Mouse (Mus musculus): ENCODE measurements around the gene Utp20. TPM values are rescaled to one million over a fixed set of nuclear protein-coding genes. Genes with fewer than 3 reads are reported as not detected.

The Utp20 gene
- polyA plus RNA-seq, 1 experiment from 2014 or later: 11.0 TPM

DNA sequence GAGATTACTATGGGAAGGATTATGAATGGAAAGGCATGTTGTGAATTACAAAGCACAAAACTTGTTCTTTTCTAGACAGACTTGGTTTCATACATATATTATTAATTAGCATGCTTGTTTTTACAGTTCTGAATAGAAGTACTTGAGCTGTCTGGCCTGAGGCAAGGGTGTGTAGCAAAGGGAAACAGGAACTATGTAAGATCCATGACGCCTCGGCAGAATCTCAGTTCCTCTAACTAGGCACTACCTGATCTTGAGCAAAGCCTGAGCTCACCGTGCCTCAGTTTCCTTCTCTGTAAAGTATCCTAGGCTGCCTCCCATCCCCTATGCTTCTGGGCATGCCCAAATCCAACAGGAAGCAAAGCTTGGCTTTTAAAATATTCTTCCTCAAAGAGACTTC lies 24.4 kb downstream of the Utp20 start:
- Histone ChIP-seq H3K4me3 (ENCODE audit: control insufficient read depth in 1 of 2, insufficient read depth in 1 of 2, low read depth in 1 of 2, low read length in 2 of 2) (no peak overlapping the region), H3K27ac (replicated peaks in 1 of 2; ENCODE audit: control insufficient read depth in 1 of 2, insufficient read depth in 1 of 2, low read depth in 2 of 2, low read length in 2 of 2) (no peak overlapping the region), H3K36me3 (ENCODE audit: control insufficient read depth, insufficient read depth, low read length) (peaks cover 74% of the 10 kb centered on the region), H3K9me3 (ENCODE audit: control insufficient read depth, low read length) (no peaks in the 10 kb centered on the region), H3K4me1 (ENCODE audit: control insufficient read depth in 2 of 2, insufficient read depth in 2 of 2, low read length in 2 of 2) (no peaks in the 10 kb centered on the region), H3K9ac (ENCODE audit: low read length) (no peak overlapping the region), H3K27me3 (ENCODE audit: control insufficient read depth, insufficient read depth, low read length) (no peaks in the 10 kb centered on the region), H3K4me2 (ENCODE audit: low read length) (no peak overlapping the region)
- ATAC-seq (ENCODE audit: insufficient number of reproducible peaks, insufficient read depth, low FRiP score, low read depth): no peak
- WGBS: 92% methylated on average over 3 of the region's 3 CpGs

DNA sequence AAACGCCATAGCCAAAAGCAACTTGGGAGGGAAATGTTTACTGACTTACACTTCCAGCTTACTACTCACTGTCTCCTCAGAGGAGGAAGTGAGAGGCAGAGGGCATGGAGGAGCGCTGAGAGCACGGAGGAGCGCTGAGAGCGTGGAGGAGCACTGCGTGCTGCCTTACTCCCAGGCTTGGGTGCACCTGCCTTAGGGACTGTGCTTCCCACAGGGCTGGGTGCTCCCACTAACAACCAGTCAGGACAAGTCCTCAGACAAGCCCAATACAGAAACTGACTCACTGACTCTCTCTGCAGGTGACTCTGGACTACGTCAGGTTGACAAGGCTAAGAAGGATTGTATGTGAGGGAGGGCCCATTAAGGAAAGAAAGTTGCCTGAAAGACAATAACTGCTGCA lies 27.2 kb downstream of the Utp20 start:
- H3K4me1 ChIP-seq (ENCODE audit: control insufficient read depth in 2 of 2, insufficient read depth in 2 of 2, low read length in 2 of 2): no peaks in the 10 kb centered on the region
- no peak overlapping the region for H3K9ac ChIP-seq (ENCODE audit: low read length)
- H3K4me2 ChIP-seq (ENCODE audit: low read length): no peak overlapping the region
- no peak for ATAC-seq (ENCODE audit: insufficient number of reproducible peaks, insufficient read depth, low FRiP score, low read depth)
- no peak overlapping the region for H3K4me3 ChIP-seq (ENCODE audit: control insufficient read depth in 1 of 2, insufficient read depth in 1 of 2, low read depth in 1 of 2, low read length in 2 of 2)
- H3K9me3 ChIP-seq (ENCODE audit: control insufficient read depth, low read length): no peaks in the 10 kb centered on the region
- H3K27me3 ChIP-seq (ENCODE audit: control insufficient read depth, insufficient read depth, low read length): no peaks in the 10 kb centered on the region
- WGBS: 93% methylated on average over 7 of the region's 7 CpGs
- H3K27ac ChIP-seq (replicated peaks in 1 of 2; ENCODE audit: control insufficient read depth in 1 of 2, insufficient read depth in 1 of 2, low read depth in 2 of 2, low read length in 2 of 2): no peak overlapping the region
- peaks cover 74% of the 10 kb centered on the region for H3K36me3 ChIP-seq (ENCODE audit: control insufficient read depth, insufficient read depth, low read length)

DNA sequence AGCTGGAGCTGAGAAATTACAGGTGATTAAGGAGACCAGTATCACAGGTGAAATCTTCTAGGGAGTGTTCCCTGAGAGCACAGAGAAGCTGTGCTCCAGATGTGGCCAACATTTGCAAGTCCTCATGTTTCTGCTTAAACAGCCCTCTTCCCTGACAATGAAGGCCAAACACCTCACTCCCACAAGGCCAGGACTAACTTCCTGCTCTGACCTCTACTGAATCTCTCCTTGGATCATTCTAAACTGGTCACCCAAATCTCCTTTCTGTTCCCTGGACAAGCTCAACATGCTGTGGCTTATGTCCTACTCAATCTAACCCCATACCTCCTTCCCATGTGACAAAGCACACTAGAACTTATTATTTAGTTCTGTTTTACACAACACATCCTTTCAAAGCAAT lies 29.2 kb downstream of the Utp20 start:
- no peak overlapping the region for H3K27ac ChIP-seq (replicated peaks in 1 of 2; ENCODE audit: control insufficient read depth in 1 of 2, insufficient read depth in 1 of 2, low read depth in 2 of 2, low read length in 2 of 2)
- peaks cover 79% of the 10 kb centered on the region for H3K36me3 ChIP-seq (ENCODE audit: control insufficient read depth, insufficient read depth, low read length)
- H3K9ac ChIP-seq (ENCODE audit: low read length): no peak overlapping the region
- H3K4me3 ChIP-seq (ENCODE audit: control insufficient read depth in 1 of 2, insufficient read depth in 1 of 2, low read depth in 1 of 2, low read length in 2 of 2): no peak overlapping the region
- ATAC-seq (ENCODE audit: insufficient number of reproducible peaks, insufficient read depth, low FRiP score, low read depth): no peak
- no peaks in the 10 kb centered on the region for H3K4me1 ChIP-seq (ENCODE audit: control insufficient read depth in 2 of 2, insufficient read depth in 2 of 2, low read length in 2 of 2)
- H3K9me3 ChIP-seq (ENCODE audit: control insufficient read depth, low read length): no peaks in the 10 kb centered on the region
- no peak overlapping the region for H3K4me2 ChIP-seq (ENCODE audit: low read length)
- no peaks in the 10 kb centered on the region for H3K27me3 ChIP-seq (ENCODE audit: control insufficient read depth, insufficient read depth, low read length)

DNA sequence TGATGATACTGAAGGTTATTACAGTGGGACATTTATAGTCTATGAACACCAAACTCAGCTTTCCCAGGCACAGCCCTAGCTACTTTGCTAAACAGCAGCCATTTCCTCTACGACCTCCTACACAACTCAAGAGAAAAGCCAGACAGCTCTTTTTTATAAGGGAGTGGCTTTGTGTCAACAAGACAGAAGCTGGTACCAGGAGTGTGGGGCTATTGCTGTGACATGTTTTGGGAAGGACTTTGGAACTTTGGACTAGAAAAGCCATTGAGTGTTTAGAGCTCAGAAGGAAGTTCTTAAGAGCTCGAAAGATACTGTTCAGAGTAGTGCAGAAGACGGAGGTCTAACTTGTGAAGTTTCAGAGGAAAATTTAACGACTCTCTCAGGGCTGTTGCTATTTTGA lies 29.7 kb downstream of the Utp20 start:
- no peak overlapping the region for H3K4me2 ChIP-seq (ENCODE audit: low read length)
- ATAC-seq (ENCODE audit: insufficient number of reproducible peaks, insufficient read depth, low FRiP score, low read depth): no peak
- no peaks in the 10 kb centered on the region for H3K9me3 ChIP-seq (ENCODE audit: control insufficient read depth, low read length)
- H3K4me1 ChIP-seq (ENCODE audit: control insufficient read depth in 2 of 2, insufficient read depth in 2 of 2, low read length in 2 of 2): no peaks in the 10 kb centered on the region
- 87% methylated on average over 4 of the region's 4 CpGs for WGBS
- H3K27ac ChIP-seq (replicated peaks in 1 of 2; ENCODE audit: control insufficient read depth in 1 of 2, insufficient read depth in 1 of 2, low read depth in 2 of 2, low read length in 2 of 2): no peak overlapping the region
- H3K4me3 ChIP-seq (ENCODE audit: control insufficient read depth in 1 of 2, insufficient read depth in 1 of 2, low read depth in 1 of 2, low read length in 2 of 2): no peak overlapping the region
- H3K9ac ChIP-seq (ENCODE audit: low read length): no peak overlapping the region
- H3K36me3 ChIP-seq (ENCODE audit: control insufficient read depth, insufficient read depth, low read length): peaks cover 79% of the 10 kb centered on the region
- no peaks in the 10 kb centered on the region for H3K27me3 ChIP-seq (ENCODE audit: control insufficient read depth, insufficient read depth, low read length)

DNA sequence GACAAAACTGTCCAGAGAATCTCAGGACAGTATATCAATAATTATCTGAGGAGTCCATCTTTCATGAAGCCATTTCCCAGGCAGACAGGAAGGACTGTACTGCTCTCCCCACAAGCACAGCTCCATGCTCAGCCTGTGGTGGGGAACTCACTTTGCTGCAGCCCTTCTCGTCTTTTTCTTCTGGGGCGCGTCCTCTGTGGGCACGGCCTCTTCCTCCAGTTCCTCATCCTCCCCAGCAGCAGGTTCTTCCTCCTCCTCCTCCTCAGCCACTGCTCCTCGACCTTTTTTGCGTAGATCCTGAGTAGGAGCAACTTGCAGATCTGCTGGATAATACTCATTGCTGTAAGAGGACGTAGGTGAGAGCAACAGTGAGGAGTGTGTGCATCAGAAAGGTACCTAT lies 31.4 kb downstream of the Utp20 start:
- WGBS: 85% methylated on average over 7 of the region's 7 CpGs
- Histone ChIP-seq H3K36me3 (ENCODE audit: control insufficient read depth, insufficient read depth, low read length) (peaks cover 86% of the 10 kb centered on the region), H3K4me1 (ENCODE audit: control insufficient read depth in 2 of 2, insufficient read depth in 2 of 2, low read length in 2 of 2) (no peaks in the 10 kb centered on the region), H3K9me3 (ENCODE audit: control insufficient read depth, low read length) (no peaks in the 10 kb centered on the region), H3K4me3 (ENCODE audit: control insufficient read depth in 1 of 2, insufficient read depth in 1 of 2, low read depth in 1 of 2, low read length in 2 of 2) (no peak overlapping the region), H3K27ac (replicated peaks in 1 of 2; ENCODE audit: control insufficient read depth in 1 of 2, insufficient read depth in 1 of 2, low read depth in 2 of 2, low read length in 2 of 2) (no peak overlapping the region), H3K9ac (ENCODE audit: low read length) (no peak overlapping the region), H3K4me2 (ENCODE audit: low read length) (no peak overlapping the region), H3K27me3 (ENCODE audit: control insufficient read depth, insufficient read depth, low read length) (no peaks in the 10 kb centered on the region)
- ATAC-seq (ENCODE audit: insufficient number of reproducible peaks, insufficient read depth, low FRiP score, low read depth): no peak

DNA sequence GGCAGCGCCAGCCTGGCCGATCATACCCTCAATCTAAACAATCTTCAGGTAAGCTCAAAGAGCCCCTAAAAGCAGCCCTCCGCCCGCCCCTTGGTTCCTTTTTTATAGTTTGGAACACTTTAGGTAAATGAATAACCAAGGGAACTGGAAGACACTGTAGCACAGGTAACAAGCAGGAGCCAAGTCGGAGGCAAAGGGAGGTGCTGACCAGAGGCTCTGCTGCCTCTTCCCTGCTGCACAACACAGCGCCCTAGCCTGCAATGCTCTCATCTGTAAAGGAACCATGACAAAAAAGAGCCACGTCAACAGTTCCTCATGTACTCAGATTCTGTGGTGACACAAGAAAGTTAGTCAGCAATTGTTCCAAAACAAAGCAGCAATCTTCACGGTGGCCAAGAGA lies 32.0 kb downstream of the Utp20 start:
- no peak for ATAC-seq (ENCODE audit: insufficient number of reproducible peaks, insufficient read depth, low FRiP score, low read depth)
- Histone ChIP-seq H3K9ac (ENCODE audit: low read length) (no peak overlapping the region), H3K9me3 (ENCODE audit: control insufficient read depth, low read length) (no peaks in the 10 kb centered on the region), H3K4me3 (ENCODE audit: control insufficient read depth in 1 of 2, insufficient read depth in 1 of 2, low read depth in 1 of 2, low read length in 2 of 2) (no peak overlapping the region), H3K4me1 (ENCODE audit: control insufficient read depth in 2 of 2, insufficient read depth in 2 of 2, low read length in 2 of 2) (no peaks in the 10 kb centered on the region), H3K4me2 (ENCODE audit: low read length) (no peak overlapping the region), H3K27me3 (ENCODE audit: control insufficient read depth, insufficient read depth, low read length) (no peaks in the 10 kb centered on the region), H3K27ac (replicated peaks in 1 of 2; ENCODE audit: control insufficient read depth in 1 of 2, insufficient read depth in 1 of 2, low read depth in 2 of 2, low read length in 2 of 2) (no peak overlapping the region), H3K36me3 (ENCODE audit: control insufficient read depth, insufficient read depth, low read length) (peaks cover 84% of the 10 kb centered on the region)
- WGBS: 89% methylated on average over 8 of the region's 8 CpGs

DNA sequence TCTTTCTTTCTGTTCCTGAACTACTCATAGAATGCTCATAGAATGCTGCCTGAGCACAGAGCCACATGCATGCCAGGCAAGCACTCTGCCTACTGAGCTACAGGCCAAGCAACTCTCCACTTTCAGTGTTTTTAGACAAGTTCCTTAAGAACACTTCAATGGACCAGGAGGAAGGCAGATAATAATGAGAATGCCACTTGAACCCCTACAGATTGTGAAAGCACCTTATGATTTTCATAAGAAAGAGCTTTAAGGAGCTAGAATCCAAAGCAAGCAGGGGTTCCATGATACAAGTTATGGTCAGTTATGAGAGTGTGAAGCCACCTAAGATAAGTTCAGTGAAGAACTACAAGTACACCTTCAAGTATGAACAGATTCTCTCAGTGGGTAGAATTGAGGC lies 32.9 kb downstream of the Utp20 start:
- Histone ChIP-seq H3K27me3 (ENCODE audit: control insufficient read depth, insufficient read depth, low read length) (no peaks in the 10 kb centered on the region), H3K4me2 (ENCODE audit: low read length) (no peak overlapping the region), H3K27ac (replicated peaks in 1 of 2; ENCODE audit: control insufficient read depth in 1 of 2, insufficient read depth in 1 of 2, low read depth in 2 of 2, low read length in 2 of 2) (no peak overlapping the region), H3K9ac (ENCODE audit: low read length) (no peak overlapping the region), H3K9me3 (ENCODE audit: control insufficient read depth, low read length) (no peaks in the 10 kb centered on the region), H3K4me1 (ENCODE audit: control insufficient read depth in 2 of 2, insufficient read depth in 2 of 2, low read length in 2 of 2) (no peaks in the 10 kb centered on the region), H3K4me3 (ENCODE audit: control insufficient read depth in 1 of 2, insufficient read depth in 1 of 2, low read depth in 1 of 2, low read length in 2 of 2) (no peak overlapping the region), H3K36me3 (ENCODE audit: control insufficient read depth, insufficient read depth, low read length) (peaks cover 81% of the 10 kb centered on the region)
- ATAC-seq (ENCODE audit: insufficient number of reproducible peaks, insufficient read depth, low FRiP score, low read depth): no peak

DNA sequence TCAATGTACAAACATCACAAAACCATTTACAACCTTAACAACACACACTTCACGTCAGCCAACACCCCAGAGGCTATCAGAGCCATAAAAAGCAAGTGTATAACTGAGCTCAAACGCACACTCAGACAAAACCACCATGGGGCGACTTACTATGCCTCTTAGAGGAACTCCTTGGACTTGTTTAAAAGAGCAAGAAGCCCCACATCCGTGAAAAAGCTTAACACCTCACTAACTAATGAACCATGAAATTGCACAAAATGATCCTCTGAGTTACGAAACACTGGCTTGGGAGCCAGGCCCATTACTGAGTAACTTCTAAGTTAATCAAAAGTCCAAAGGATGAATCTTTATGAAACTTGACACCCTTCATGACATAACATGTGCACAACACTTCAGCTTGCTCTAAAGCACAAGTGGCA lies 42.1 kb downstream of the Utp20 start:
- H3K4me1 ChIP-seq (ENCODE audit: control insufficient read depth in 2 of 2, insufficient read depth in 2 of 2, low read length in 2 of 2): no peaks in the 10 kb centered on the region
- no peak overlapping the region for H3K27ac ChIP-seq (replicated peaks in 1 of 2; ENCODE audit: control insufficient read depth in 1 of 2, insufficient read depth in 1 of 2, low read depth in 2 of 2, low read length in 2 of 2)
- H3K4me3 ChIP-seq (ENCODE audit: control insufficient read depth in 1 of 2, insufficient read depth in 1 of 2, low read depth in 1 of 2, low read length in 2 of 2): no peak overlapping the region
- H3K36me3 ChIP-seq (ENCODE audit: control insufficient read depth, insufficient read depth, low read length): peaks cover 58% of the 10 kb centered on the region
- H3K4me2 ChIP-seq (ENCODE audit: low read length): no peak overlapping the region
- H3K9ac ChIP-seq (ENCODE audit: low read length): no peak overlapping the region
- 86% methylated on average over 5 of the region's 5 CpGs for WGBS
- no peaks in the 10 kb centered on the region for H3K27me3 ChIP-seq (ENCODE audit: control insufficient read depth, insufficient read depth, low read length)
- no peak for ATAC-seq (ENCODE audit: insufficient number of reproducible peaks, insufficient read depth, low FRiP score, low read depth)
- no peaks in the 10 kb centered on the region for H3K9me3 ChIP-seq (ENCODE audit: control insufficient read depth, low read length)
